Mouse (Mus musculus) v-Abl transformed pro-B cells (cell line): ENCODE measurements around the gene Gm19345.

Experiments
- in situ Hi-C, 2 experiments: fragments of 400-800 bp; cut with MboI; formaldehyde crosslinking; loops; one replicate each; pipeline ENCODE4 v1.15.1; 2025; ENCODE audit not compliant: unreplicated experiment in 2 of 2

Gene Gm19345

GRCm38 (mm10) chr7:19865246-19866036, 13.6 kb downstream of the Gm19345 start:
- in situ Hi-C loops = loop anchor here in 1 of 2 experiments (10.0 kb wide), 1 partner anchor 461 kb away; the partner anchor contains the start of genes Ckm and Klc3

- in situ Hi-C loops = loop anchor here in 1 of 2 experiments (10.0 kb wide), 1 partner anchor 462 kb away; the partner anchor contains the start of genes Ckm and Klc3
Observed at GRCm38 (mm10) chr7:19866490-19866889, 14.7 kb downstream of the Gm19345 start.

- in situ Hi-C loops = loop anchor here in 1 of 2 experiments (10.0 kb wide), 1 partner anchor 463 kb away; the partner anchor contains the start of genes Ckm and Klc3
Observed at GRCm38 (mm10) chr7:19867751-19868399, 16.1 kb downstream of the Gm19345 start.

GRCm38 (mm10) chr7:19871137-19871621, 19.4 kb downstream of the Gm19345 start:
- in situ Hi-C loops = loop anchor here in 1 of 2 experiments (5.0 to 10.0 kb wide), 3 partner anchors 69 to 466 kb away; partner anchors contain the start of genes Ckm, Clptm1 and Klc3

- in situ Hi-C loops = loop anchor here in 1 of 2 experiments (5.0 to 10.0 kb wide), 3 partner anchors 70 to 467 kb away; partner anchors contain the start of genes Ckm, Clptm1 and Klc3
Observed at GRCm38 (mm10) chr7:19871943-19872601, 20.3 kb downstream of the Gm19345 start.

- in situ Hi-C loops = loop anchor here in 1 of 2 experiments (10.0 kb wide), 1 partner anchor 471 kb away; the partner anchor contains the start of genes Ckm and Klc3
Observed at GRCm38 (mm10) chr7:19875948-19876682, 24.3 kb downstream of the Gm19345 start.

GRCm38 (mm10) chr7:19876781-19877425, 25.1 kb downstream of the Gm19345 start:
- in situ Hi-C loops = loop anchor here in 1 of 2 experiments (10.0 kb wide), 1 partner anchor 472 kb away; the partner anchor contains the start of genes Ckm and Klc3

GRCm38 (mm10) chr7:19880754-19881153, 29.0 kb downstream of the Gm19345 start:
- in situ Hi-C loops = no loop called here

- in situ Hi-C loops = no loop called here
Observed at GRCm38 (mm10) chr7:19887849-19888248, 36.0 kb downstream of the Gm19345 start, which contains the start of gene Ceacam19. Gene Ceacam19, minus strand, starts transcription at chr7:19887965.

GRCm38 (mm10) chr7:19889881-19890280, 38.1 kb downstream of the Gm19345 start:
- in situ Hi-C loops = no loop called here
